In genomic region chr10:80331636-80332524, GRCm38 (mm10) we compare ENCODE assay signal across 12 mouse cellular contexts. TPM values are rescaled to one million over a fixed set of nuclear protein-coding genes. Genes with fewer than 3 reads are reported as not detected.
DNase-seq lines count a peak whose midpoint lies in the region; ATAC-seq and TF ChIP-seq lines count a peak whose summit lies in the region.
"Had no signal": no experiment of that assay in that cellular context is flagged by ENCODE, and none has a peak within 500 bp of the region (broad histone marks: within the 10 kb centered on the region; RNA-seq: fewer than 3 reads in every experiment).

No protein-coding gene starts in this region.

- dilution Hi-C loops in CH12.LX (cut with MboI; ENCODE audit: extremely low pct_ligation_motif_present, extremely low pct_unique_long_range_greater_than_20kb, low sequenced_read_pairs): no loop called here

- no peak for TF ChIP-seq EP300 in CH12.LX (IDR thresholded peaks at IDR 0.05; ENCODE audit: low read length)

- H3K9ac ChIP-seq in CH12.LX (ENCODE audit: insufficient read depth, low read depth): peak overlapping the region; percentile 41
- peak overlapping the region; percentile 83 for H3K9ac ChIP-seq in liver, embryonic 13.5 days

- peaks cover 30 to 48% of the 10 kb centered on the region in 2 experiments for H3K4me1 ChIP-seq in CH12.LX (ENCODE audit: control insufficient read depth in 1 of 2, insufficient read depth in 2 of 2)
- peaks cover 66% of the 10 kb centered on the region for H3K4me1 ChIP-seq in liver, embryonic 13.5 days (replicated peaks)

- H3K9me3 ChIP-seq in CH12.LX (replicated peaks; ENCODE audit: low read length): peaks cover 5% of the 10 kb centered on the region
- no peaks in the 10 kb centered on the region for H3K9me3 ChIP-seq in liver, embryonic 13.5 days (replicated peaks)
- H3K9me3 ChIP-seq: forebrain, embryonic 10.5 days had no signal

- TF ChIP-seq RAD21 in CH12.LX (IDR thresholded peaks at IDR 0.05; ENCODE audit: low read depth, low read length): no peak

- in situ Hi-C loops in CH12.LX (cut with MboI; ENCODE audit: low pct_ligation_motif_present, low pct_unique_long_range_greater_than_20kb, low sequenced_read_pairs): no loop called here

- H3K79me2 ChIP-seq in CH12.LX (replicated peaks; ENCODE audit: control insufficient read depth, extremely low read depth, insufficient read depth, poor library complexity, severe bottlenecking): no peaks in the 10 kb centered on the region

- TF ChIP-seq POLR2A in CH12.LX (IDR thresholded peaks at IDR 0.05; ENCODE audit: low read depth, low read length): no peak

- H3K27me3 ChIP-seq in CH12.LX (replicated peaks): peaks cover 50% of the 10 kb centered on the region
- H3K27me3 ChIP-seq in liver, embryonic 13.5 days: peaks cover 8% of the 10 kb centered on the region

- no peak for TF ChIP-seq CTCF in CH12.LX (conservative IDR thresholded peaks at IDR 0.05 in 1 of 2, IDR thresholded peaks at IDR 0.05 in 1 of 2; ENCODE audit: low read depth in 2 of 2, low read length in 2 of 2)

- no peak overlapping the region for H3K27ac ChIP-seq in CH12.LX (ENCODE audit: insufficient read depth, low read depth)
- peak overlapping the region; percentile 96 for H3K27ac ChIP-seq in liver, embryonic 13.5 days
- H3K27ac ChIP-seq: forebrain, embryonic 10.5 days; layer of hippocampus, adult 2 months had no signal

- H3K4me2 ChIP-seq in CH12.LX (ENCODE audit: insufficient read depth, low read depth, poor library complexity, severe bottlenecking): peak overlapping the region; percentile 58
- peak overlapping the region; percentile 98 for H3K4me2 ChIP-seq in liver, embryonic 13.5 days

- peak; percentile 79 for ATAC-seq in liver, embryonic 13.5 days (ENCODE audit: low read depth)

- peak overlapping the region in 1 of 3 experiments; percentile 55 for H3K4me3 ChIP-seq in CH12.LX (replicated peaks in 1 of 3; ENCODE audit: low read depth in 2 of 3, low read length in 2 of 3, poor library complexity in 1 of 3)
- H3K4me3 ChIP-seq in liver, embryonic 13.5 days (replicated peaks): peak overlapping the region; percentile 71
- H3K4me3 ChIP-seq: layer of hippocampus, adult 2 months had no signal

- WGBS in liver, embryonic 13.5 days (ENCODE audit: insufficient replicate concordance): 14% methylated on average over 10 of the region's 10 CpGs

- peaks cover 22 to 28% of the 10 kb centered on the region in 2 experiments for H3K36me3 ChIP-seq in CH12.LX (replicated peaks in 1 of 2; ENCODE audit: control insufficient read depth in 1 of 2, insufficient read depth in 1 of 2, low read length in 1 of 2)
- peaks cover 35% of the 10 kb centered on the region for H3K36me3 ChIP-seq in liver, embryonic 13.5 days

- DNase-seq in kidney, adult 11 months: peak; percentile 47
- DNase-seq in kidney, adult 18-20 months: no peak
- no peak for DNase-seq in CH12.LX (ENCODE audit: extremely low read depth)
- peak; percentile 83 for DNase-seq in brain, adult 2 months (ENCODE audit: low read depth, low spot score)
- DNase-seq in liver, embryonic 13.5 days: peak; percentile 83
- DNase-seq in thymus, postnatal 10 days (ENCODE audit: low spot score in 2 of 2): no peak
- DNase-seq in left cerebral cortex, adult 18-20 months (ENCODE audit: low spot score in 2 of 2): no peak
- no peak for DNase-seq in urinary bladder, adult 18-20 months (ENCODE audit: low spot score in 2 of 2)
- DNase-seq: heart, postnatal 14 days; thymus, postnatal 36 days had no signal

TF ChIP-seq in CH12.LX, 34 proteins besides CTCF, POLR2A, EP300 and RAD21:
- TF ChIP-seq MAX (IDR thresholded peaks at IDR 0.05; ENCODE audit: low read length) (no peak), CHD2 (IDR thresholded peaks at IDR 0.05; ENCODE audit: low read length) (no peak), UBTF (IDR thresholded peaks at IDR 0.05; ENCODE audit: low read depth, low read length) (no peak), MEF2A (IDR thresholded peaks at IDR 0.05; ENCODE audit: borderline replicate concordance, low read depth, low read length) (no peak), JUN (IDR thresholded peaks at IDR 0.05; ENCODE audit: insufficient read depth, low read depth, low read length) (no peak), ELF1 (IDR thresholded peaks at IDR 0.05; ENCODE audit: low read depth, low read length) (no peak), RCOR1 (conservative IDR thresholded peaks at IDR 0.05; ENCODE audit: low read depth, low read length) (no peak), ETS1 (conservative IDR thresholded peaks at IDR 0.05; ENCODE audit: low read depth, low read length) (no peak), ZC3H11A (IDR thresholded peaks at IDR 0.05; ENCODE audit: low read depth, low read length) (no peak), ZMIZ1 (IDR thresholded peaks at IDR 0.05; ENCODE audit: low read depth, low read length) (no peak), BHLHE40 (IDR thresholded peaks at IDR 0.05; ENCODE audit: low read depth, low read length) (no peak), NELFE (IDR thresholded peaks at IDR 0.05; ENCODE audit: low read depth, low read length) (no peak), USF2 (conservative IDR thresholded peaks at IDR 0.05; ENCODE audit: low read depth, low read length) (no peak), TCF12 (IDR thresholded peaks at IDR 0.05; ENCODE audit: low read depth, low read length) (no peak), MYC (IDR thresholded peaks at IDR 0.05; ENCODE audit: low read depth, low read length) (no peak), JUND (conservative IDR thresholded peaks at IDR 0.05; ENCODE audit: low read depth, low read length) (no peak), ZKSCAN1 (IDR thresholded peaks at IDR 0.05; ENCODE audit: borderline replicate concordance, low read depth, low read length) (no peak), CHD1 (IDR thresholded peaks at IDR 0.05; ENCODE audit: low read depth, low read length) (no peak), SIN3A (IDR thresholded peaks at IDR 0.05; ENCODE audit: low read length) (no peak)
TF ChIP-seq in CH12.LX: peak in this region for 0.

RNA-seq across cellular contexts. Expression of gene Reep6, which starts 2.1 kb away (rescaled TPM):
- total RNA-seq in CH12.LX (2012; rRNA removed): 1.7 and 5.0 TPM in 2 replicates
- 0.20 and 0.48 TPM in 2 replicates for total RNA-seq in CH12.LX (2014; rRNA removed)
- 5.2 and 7.5 TPM in 2 replicates for polyA plus RNA-seq in CH12.LX (2012; ENCODE audit: insufficient read length, low read depth)
- polyA plus RNA-seq in liver, embryonic 13.5 days (2015; fragmentation: Nextera tagmentation; extraction: Ambion mirVana): 50.9 and 65.0 TPM in 2 replicates
- total RNA-seq in left cerebral cortex, adult 18-20 months (2021): 10 to 100 TPM; 13.4 to 13.5 TPM

RNA-seq across cellular contexts. Expression of gene Pcsk4, which starts 2.6 kb away (rescaled TPM):
- 1.1 and 1.3 TPM in 2 replicates for total RNA-seq in CH12.LX (2012; rRNA removed)
- total RNA-seq in CH12.LX (2014; rRNA removed): not detected in 2 replicates
- polyA plus RNA-seq in CH12.LX (2012; ENCODE audit: insufficient read length, low read depth): 0.46 TPM in 1 of 2 replicates, not detected in the other
- polyA plus RNA-seq in liver, embryonic 13.5 days (2015; fragmentation: Nextera tagmentation; extraction: Ambion mirVana): 5.3 TPM in 2 replicates
- total RNA-seq in left cerebral cortex, adult 18-20 months (2021): 1 to 10 TPM; 4.8 to 6.9 TPM

RNA-seq across cellular contexts. Expression of gene 2310011J03Rik, which starts 11.5 kb away (rescaled TPM):
- total RNA-seq in CH12.LX (2012; rRNA removed) (46.8 and 59.7 TPM in 2 replicates), CH12.LX (2014; rRNA removed) (35.6 and 37.5 TPM in 2 replicates)
- 34.6 and 38.9 TPM in 2 replicates for polyA plus RNA-seq in CH12.LX (2012; ENCODE audit: insufficient read length, low read depth)
- polyA plus RNA-seq in liver, embryonic 13.5 days (2015; fragmentation: Nextera tagmentation; extraction: Ambion mirVana): 42.3 and 43.7 TPM in 2 replicates
- 10 to 100 TPM; 25.1 to 28.5 TPM for total RNA-seq in left cerebral cortex, adult 18-20 months (2021)

RNA-seq across cellular contexts. Expression of gene Adamtsl5, which starts 16.3 kb away (rescaled TPM):
- 0.38 and 0.55 TPM in 2 replicates for total RNA-seq in CH12.LX (2012; rRNA removed)
- 0.16 and 0.27 TPM in 2 replicates for total RNA-seq in CH12.LX (2014; rRNA removed)
- polyA plus RNA-seq in CH12.LX (2012; ENCODE audit: insufficient read length, low read depth): 0.07 and 0.16 TPM in 2 replicates
- polyA plus RNA-seq in liver, embryonic 13.5 days (2015; fragmentation: Nextera tagmentation; extraction: Ambion mirVana): 1.8 and 2.5 TPM in 2 replicates
- total RNA-seq in left cerebral cortex, adult 18-20 months (2021): 10 to 100 TPM in 1 of 2 experiments, 1 to 10 TPM in 1; 8.8 to 10.4 TPM

RNA-seq across cellular contexts. Expression of gene Plk5, which starts 24.4 kb away (rescaled TPM):
- total RNA-seq in CH12.LX (2012; rRNA removed) (not detected in 2 replicates), CH12.LX (2014; rRNA removed) (not detected in 2 replicates)
- not detected in 2 replicates for polyA plus RNA-seq in CH12.LX (2012; ENCODE audit: insufficient read length, low read depth)
- polyA plus RNA-seq in liver, embryonic 13.5 days (2015; fragmentation: Nextera tagmentation; extraction: Ambion mirVana): 0.12 TPM in 1 of 2 replicates, not detected in the other
- 10 to 100 TPM; 25.8 to 34.6 TPM for total RNA-seq in left cerebral cortex, adult 18-20 months (2021)

Comparison
In these comparisons a context has a peak if more than half of its experiments do, and no peak if none do; other contexts are left out.
1. DNase-seq: peak in kidney, adult 11 months (single experiment), brain, adult 2 months (single experiment) and liver, embryonic 13.5 days (single experiment); none in kidney, adult 18-20 months (single experiment), CH12.LX (single experiment), thymus, postnatal 10 days (0 of 2), left cerebral cortex, adult 18-20 months (0 of 2) and urinary bladder, adult 18-20 months (0 of 2).